Mouse (Mus musculus): ENCODE results near the gene Ndufa8. TPM values are rescaled to one million over a fixed set of nuclear protein-coding genes. Genes with fewer than 3 reads are reported as not detected.

Gene Ndufa8
- polyA plus RNA-seq, 1 experiment = 83.9 TPM

DNA sequence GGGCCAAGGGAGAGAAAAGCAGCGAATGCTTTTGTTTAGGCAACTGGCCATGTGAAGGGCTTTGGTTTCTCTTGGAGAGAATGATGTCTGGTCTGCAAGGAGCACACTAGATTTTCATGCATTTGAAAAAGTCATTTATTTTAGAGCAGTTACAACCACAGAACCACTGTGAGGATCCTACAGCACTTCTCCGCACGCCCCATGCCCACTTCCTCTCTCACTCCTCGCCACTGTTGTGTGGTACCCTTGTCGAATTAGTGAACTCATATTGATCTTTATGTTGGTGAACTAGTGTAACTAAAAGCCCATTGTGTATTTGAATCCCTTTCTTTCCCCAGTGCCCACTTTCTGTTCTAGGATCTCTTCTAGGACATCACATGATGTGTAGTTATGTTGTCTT is 26.0 kb upstream of the Ndufa8 start:
- Histone ChIP-seq H3K4me1 (replicated peaks; ENCODE audit: control insufficient read depth, insufficient read depth, low read length) (no peaks in the 10 kb centered on the region), H3K27me3 (ENCODE audit: control insufficient read depth, insufficient read depth, low read length) (no peaks in the 10 kb centered on the region), H3K36me3 (ENCODE audit: control insufficient read depth, insufficient read depth, low read length) (no peaks in the 10 kb centered on the region), H3K27ac (ENCODE audit: control insufficient read depth, insufficient read depth, low read length) (no peak overlapping the region), H3K4me3 (ENCODE audit: control insufficient read depth, insufficient read depth, low read length) (no peak overlapping the region)
- 23% methylated on average over 5 of the region's 5 CpGs for WGBS
- DNase-seq = no peak
- TF ChIP-seq POLR2A (IDR thresholded peaks at IDR 0.05; ENCODE audit: control insufficient read depth, extremely low read depth, insufficient read depth, low read length, poor library complexity) (no peak), CTCF (IDR thresholded peaks at IDR 0.05; ENCODE audit: borderline replicate concordance, control insufficient read depth, extremely low read depth, insufficient read depth, low read length, poor library complexity) (no peak)

DNA sequence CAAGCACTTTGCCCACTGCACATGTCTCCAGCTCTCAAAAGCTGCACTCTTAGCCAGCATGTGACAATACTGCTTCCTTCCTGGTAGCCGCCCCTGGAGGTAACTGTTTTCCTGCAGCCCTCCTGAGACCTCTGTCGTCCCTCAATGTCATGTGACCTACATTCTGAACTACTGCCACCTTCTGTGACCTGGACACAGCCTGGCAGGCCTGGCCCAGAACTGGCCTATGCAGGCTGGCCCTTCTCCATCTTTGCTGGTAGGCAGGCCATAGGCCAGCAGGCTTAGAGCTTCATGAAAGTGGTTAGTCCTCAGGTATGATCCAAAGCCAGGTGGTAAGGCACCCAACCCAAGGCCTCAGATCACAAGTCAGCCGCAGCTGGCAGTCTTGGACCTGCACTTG is 24.6 kb upstream of the Ndufa8 start:
- WGBS = 51% methylated on average over 3 of the region's 3 CpGs

DNA sequence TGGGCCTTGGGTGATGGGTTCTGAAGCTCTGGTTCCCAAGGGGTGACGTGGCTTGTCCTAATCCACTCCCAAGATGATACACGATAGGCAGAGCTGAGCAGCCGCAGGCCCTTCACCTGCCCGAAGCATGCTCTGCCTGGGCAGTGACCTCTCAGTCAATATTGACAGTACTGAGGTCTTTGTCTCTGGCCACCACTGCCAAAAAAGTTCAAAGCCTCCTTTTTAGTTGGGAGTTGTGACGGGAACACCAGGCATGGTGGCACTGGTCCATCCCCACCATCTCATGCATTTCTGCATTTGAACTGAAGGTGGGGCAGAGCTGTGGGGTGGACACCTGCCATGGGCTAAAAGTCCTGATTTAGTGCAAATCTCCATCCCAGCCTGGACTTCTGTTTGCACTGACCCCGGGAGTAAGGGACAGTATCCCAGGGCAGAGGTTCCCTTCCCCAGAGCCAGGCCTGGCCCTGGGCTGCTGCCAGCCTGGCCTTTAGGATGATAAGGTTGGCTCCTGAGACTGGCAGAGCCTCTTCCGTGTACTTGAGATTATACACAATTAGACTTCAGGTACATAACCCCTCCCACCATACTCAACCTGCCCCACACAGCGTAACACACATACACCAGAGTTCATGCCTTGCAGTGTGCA is 22.6 kb upstream of the Ndufa8 start:
- Histone ChIP-seq H3K27ac (ENCODE audit: control insufficient read depth, insufficient read depth, low read length) (no peak overlapping the region), H3K27me3 (ENCODE audit: control insufficient read depth, insufficient read depth, low read length) (no peaks in the 10 kb centered on the region), H3K36me3 (ENCODE audit: control insufficient read depth, insufficient read depth, low read length) (no peaks in the 10 kb centered on the region), H3K4me3 (ENCODE audit: control insufficient read depth, insufficient read depth, low read length) (no peak overlapping the region), H3K4me1 (replicated peaks; ENCODE audit: control insufficient read depth, insufficient read depth, low read length) (no peaks in the 10 kb centered on the region)
- 93% methylated on average over 8 of the region's 8 CpGs for WGBS
- no peak for DNase-seq
- no peak for TF ChIP-seq POLR2A (IDR thresholded peaks at IDR 0.05; ENCODE audit: control insufficient read depth, extremely low read depth, insufficient read depth, low read length, poor library complexity)
- no peak for TF ChIP-seq CTCF (IDR thresholded peaks at IDR 0.05; ENCODE audit: borderline replicate concordance, control insufficient read depth, extremely low read depth, insufficient read depth, low read length, poor library complexity)

More for the DNA sequence above, 24.6 kb upstream of the Ndufa8 start:
- H3K36me3 ChIP-seq (ENCODE audit: control insufficient read depth, insufficient read depth, low read length) = no peaks in the 10 kb centered on the region
- no peak for DNase-seq
- no peaks in the 10 kb centered on the region for H3K4me1 ChIP-seq (replicated peaks; ENCODE audit: control insufficient read depth, insufficient read depth, low read length)
- TF ChIP-seq POLR2A (IDR thresholded peaks at IDR 0.05; ENCODE audit: control insufficient read depth, extremely low read depth, insufficient read depth, low read length, poor library complexity) = no peak
- no peak for TF ChIP-seq CTCF (IDR thresholded peaks at IDR 0.05; ENCODE audit: borderline replicate concordance, control insufficient read depth, extremely low read depth, insufficient read depth, low read length, poor library complexity)
- no peak overlapping the region for H3K27ac ChIP-seq (ENCODE audit: control insufficient read depth, insufficient read depth, low read length)
- H3K27me3 ChIP-seq (ENCODE audit: control insufficient read depth, insufficient read depth, low read length) = no peaks in the 10 kb centered on the region
- H3K4me3 ChIP-seq (ENCODE audit: control insufficient read depth, insufficient read depth, low read length) = no peak overlapping the region

DNA sequence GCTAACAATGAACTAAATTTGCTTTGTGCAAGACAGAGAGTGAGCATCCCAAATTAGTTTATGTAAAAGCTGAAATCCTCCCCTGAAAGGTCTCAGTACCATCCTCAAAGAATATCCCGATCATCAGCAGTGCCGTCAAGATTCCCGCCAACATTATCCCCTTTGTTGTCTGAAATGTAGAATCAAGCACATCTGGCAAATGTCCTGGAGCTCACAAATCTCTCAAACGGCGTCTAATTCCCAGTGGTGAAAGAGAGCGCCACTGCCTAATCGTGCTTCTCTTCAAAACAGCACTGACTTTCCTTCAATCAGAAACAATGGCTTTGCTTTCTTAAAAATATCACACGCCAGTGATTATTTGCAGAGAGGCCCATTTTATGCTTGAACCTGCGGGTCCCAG is 17.9 kb upstream of the Ndufa8 start:
- Histone ChIP-seq H3K27ac (ENCODE audit: control insufficient read depth, insufficient read depth, low read length) (no peak overlapping the region), H3K27me3 (ENCODE audit: control insufficient read depth, insufficient read depth, low read length) (no peaks in the 10 kb centered on the region), H3K4me1 (replicated peaks; ENCODE audit: control insufficient read depth, insufficient read depth, low read length) (no peaks in the 10 kb centered on the region), H3K36me3 (ENCODE audit: control insufficient read depth, insufficient read depth, low read length) (no peaks in the 10 kb centered on the region), H3K4me3 (ENCODE audit: control insufficient read depth, insufficient read depth, low read length) (no peak overlapping the region)
- no peak for TF ChIP-seq POLR2A (IDR thresholded peaks at IDR 0.05; ENCODE audit: control insufficient read depth, extremely low read depth, insufficient read depth, low read length, poor library complexity)
- no peak for TF ChIP-seq CTCF (IDR thresholded peaks at IDR 0.05; ENCODE audit: borderline replicate concordance, control insufficient read depth, extremely low read depth, insufficient read depth, low read length, poor library complexity)
- DNase-seq = no peak
- WGBS = 91% methylated on average over 9 of the region's 9 CpGs

DNA sequence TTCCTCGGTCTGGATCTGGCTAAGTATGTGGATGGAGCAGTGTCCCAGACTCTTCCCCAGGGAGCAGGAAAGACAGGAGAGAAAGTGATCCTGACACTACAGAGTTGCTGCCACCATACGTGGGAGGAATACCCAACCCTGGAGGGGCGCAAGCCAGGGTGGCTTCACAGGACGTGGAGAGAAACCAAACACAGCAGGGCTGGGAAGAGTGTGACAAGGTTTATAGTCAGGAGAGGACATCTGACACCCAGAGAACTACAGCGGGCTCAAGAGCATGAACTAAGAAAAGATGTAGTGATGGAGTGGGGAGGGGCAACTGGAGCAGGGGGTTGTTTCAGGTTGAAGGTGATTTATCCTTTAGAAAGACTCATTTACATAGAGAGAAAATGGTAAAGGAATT is 12.2 kb upstream of the Ndufa8 start:
- no peak overlapping the region for H3K4me3 ChIP-seq (ENCODE audit: control insufficient read depth, insufficient read depth, low read length)
- no peak overlapping the region for H3K27ac ChIP-seq (ENCODE audit: control insufficient read depth, insufficient read depth, low read length)
- no peak for DNase-seq
- WGBS = 90% methylated on average over 5 of the region's 5 CpGs
- H3K4me1 ChIP-seq (replicated peaks; ENCODE audit: control insufficient read depth, insufficient read depth, low read length) = no peaks in the 10 kb centered on the region
- TF ChIP-seq CTCF (IDR thresholded peaks at IDR 0.05; ENCODE audit: borderline replicate concordance, control insufficient read depth, extremely low read depth, insufficient read depth, low read length, poor library complexity) (no peak), POLR2A (IDR thresholded peaks at IDR 0.05; ENCODE audit: control insufficient read depth, extremely low read depth, insufficient read depth, low read length, poor library complexity) (no peak)
- H3K36me3 ChIP-seq (ENCODE audit: control insufficient read depth, insufficient read depth, low read length) = no peaks in the 10 kb centered on the region
- H3K27me3 ChIP-seq (ENCODE audit: control insufficient read depth, insufficient read depth, low read length) = no peaks in the 10 kb centered on the region

DNA sequence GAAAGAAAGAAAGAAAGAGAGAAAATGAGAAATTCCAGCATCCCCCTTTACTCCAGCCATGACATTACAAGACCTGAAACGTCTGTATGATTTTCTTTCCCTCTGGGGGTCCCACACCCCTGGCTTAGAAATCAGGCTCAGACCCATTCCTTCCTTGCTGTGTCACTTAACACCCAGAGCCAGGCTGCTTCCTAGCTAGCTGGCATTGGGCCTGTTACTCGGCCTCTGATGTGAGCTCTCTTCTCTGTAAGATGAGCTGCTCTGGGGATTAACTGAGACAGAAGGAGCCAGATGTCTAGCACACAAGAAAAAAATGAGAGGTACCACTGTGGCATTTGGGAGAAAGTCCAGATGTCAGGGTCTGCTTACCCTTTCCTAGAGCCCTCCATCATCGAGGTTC is 7.0 kb upstream of the Ndufa8 start:
- Histone ChIP-seq H3K4me3 (ENCODE audit: control insufficient read depth, insufficient read depth, low read length) (no peak overlapping the region), H3K4me1 (replicated peaks; ENCODE audit: control insufficient read depth, insufficient read depth, low read length) (no peaks in the 10 kb centered on the region), H3K27me3 (ENCODE audit: control insufficient read depth, insufficient read depth, low read length) (no peaks in the 10 kb centered on the region), H3K36me3 (ENCODE audit: control insufficient read depth, insufficient read depth, low read length) (no peaks in the 10 kb centered on the region), H3K27ac (ENCODE audit: control insufficient read depth, insufficient read depth, low read length) (no peak overlapping the region)
- DNase-seq = no peak
- WGBS = 79% methylated on average over 3 of the region's 3 CpGs
- TF ChIP-seq POLR2A (IDR thresholded peaks at IDR 0.05; ENCODE audit: control insufficient read depth, extremely low read depth, insufficient read depth, low read length, poor library complexity) (no peak), CTCF (IDR thresholded peaks at IDR 0.05; ENCODE audit: borderline replicate concordance, control insufficient read depth, extremely low read depth, insufficient read depth, low read length, poor library complexity) (no peak)

DNA sequence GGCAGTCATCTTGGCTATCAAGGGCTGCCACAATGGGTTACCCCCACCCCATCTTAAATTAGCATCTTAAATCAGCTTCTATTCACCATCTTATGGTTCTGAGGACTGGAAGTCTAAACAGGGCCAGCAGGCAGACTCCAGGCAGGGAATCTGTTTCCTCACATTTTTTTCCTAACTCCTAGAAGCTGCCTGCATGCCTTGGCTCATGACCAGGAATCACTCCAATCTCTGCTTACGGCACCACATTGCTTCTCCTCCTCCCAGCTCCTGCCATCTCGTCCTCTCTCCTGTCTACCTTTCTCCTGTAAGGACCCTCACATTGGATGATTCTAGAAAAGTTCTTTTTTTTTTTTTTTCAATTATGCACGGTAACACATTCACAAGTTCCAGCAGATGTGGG is 4.0 kb upstream of the Ndufa8 start:
- H3K4me1 ChIP-seq (replicated peaks; ENCODE audit: control insufficient read depth, insufficient read depth, low read length) = peaks cover 4% of the 10 kb centered on the region
- DNase-seq = no peak
- H3K27ac ChIP-seq (ENCODE audit: control insufficient read depth, insufficient read depth, low read length) = no peak overlapping the region
- no peaks in the 10 kb centered on the region for H3K36me3 ChIP-seq (ENCODE audit: control insufficient read depth, insufficient read depth, low read length)
- TF ChIP-seq POLR2A (IDR thresholded peaks at IDR 0.05; ENCODE audit: control insufficient read depth, extremely low read depth, insufficient read depth, low read length, poor library complexity) = no peak
- H3K4me3 ChIP-seq (ENCODE audit: control insufficient read depth, insufficient read depth, low read length) = no peak overlapping the region
- 92% methylated on average over 3 of the region's 3 CpGs for WGBS
- H3K27me3 ChIP-seq (ENCODE audit: control insufficient read depth, insufficient read depth, low read length) = no peaks in the 10 kb centered on the region

All from thymus, adult 2 months (tissue).